Mouse (Mus musculus): ENCODE results near the gene Ccdc81.

GRCm38 (mm10) chr7:89903007-89903406 lies 422 bp downstream of the Ccdc81 start:
- TF ChIP-seq POLR2A (IDR thresholded peaks at IDR 0.05; ENCODE audit: low read depth, low read length) = no peak
- no peak for TF ChIP-seq CTCF (IDR thresholded peaks at IDR 0.05; ENCODE audit: borderline replicate concordance, insufficient read depth, low read length)
